13 mouse cellular contexts compared by ENCODE assay signal in genomic region chr12:77537139-77537848, GRCm38 (mm10).
DNase-seq lines count a peak whose midpoint lies in the region; ATAC-seq and TF ChIP-seq lines count a peak whose summit lies in the region.
"Had no signal": no experiment of that assay in that cellular context is flagged by ENCODE, and none has a peak within 500 bp of the region (broad histone marks: within the 10 kb centered on the region; RNA-seq: fewer than 3 reads in every experiment).

No protein-coding gene starts in this region.

- H3K4me1 ChIP-seq in forebrain, embryonic 16.5 days (replicated peaks; ENCODE audit: control insufficient read depth, insufficient read depth, low read length), result no peaks in the 10 kb centered on the region
- no peaks in the 10 kb centered on the region for H3K4me1 ChIP-seq in forebrain, embryonic 11.5 days (replicated peaks; ENCODE audit: control insufficient read depth, insufficient read depth, low read length)
- no peaks in the 10 kb centered on the region for H3K4me1 ChIP-seq in intestine, postnatal 0 days (replicated peaks; ENCODE audit: control insufficient read depth, insufficient read depth, low read length)
- H3K4me1 ChIP-seq: midbrain, embryonic 12.5 days; neural tube, embryonic 12.5 days had no signal

- no peaks in the 10 kb centered on the region for H3K36me3 ChIP-seq in forebrain, embryonic 16.5 days (ENCODE audit: control insufficient read depth, insufficient read depth)
- no peaks in the 10 kb centered on the region for H3K36me3 ChIP-seq in forebrain, embryonic 11.5 days (ENCODE audit: control insufficient read depth, insufficient read depth, low read length)
- no peaks in the 10 kb centered on the region for H3K36me3 ChIP-seq in intestine, postnatal 0 days (ENCODE audit: control insufficient read depth, insufficient read depth)
- H3K36me3 ChIP-seq: midbrain, embryonic 12.5 days; neural tube, embryonic 12.5 days had no signal

- WGBS in forebrain, embryonic 16.5 days, result 64% methylated on average over 8 of the region's 8 CpGs
- 79% methylated on average over 8 of the region's 8 CpGs for WGBS in forebrain, embryonic 11.5 days
- 80% methylated on average over 8 of the region's 8 CpGs for WGBS in intestine, postnatal 0 days

- no peak overlapping the region for H3K4me2 ChIP-seq in forebrain, embryonic 16.5 days (ENCODE audit: low read length)
- H3K4me2 ChIP-seq in forebrain, embryonic 11.5 days (ENCODE audit: low read depth, low read length, severe bottlenecking), result no peak overlapping the region
- no peak overlapping the region for H3K4me2 ChIP-seq in intestine, postnatal 0 days (replicated peaks; ENCODE audit: low read depth)
- H3K4me2 ChIP-seq: lung, embryonic 14.5 days; midbrain, embryonic 12.5 days; neural tube, embryonic 12.5 days had no signal

- H3K27ac ChIP-seq in forebrain, embryonic 16.5 days (ENCODE audit: low read length), result no peak overlapping the region
- H3K27ac ChIP-seq in forebrain, embryonic 11.5 days (ENCODE audit: low read depth, low read length), result no peak overlapping the region
- H3K27ac ChIP-seq in intestine, postnatal 0 days (ENCODE audit: low read depth, low read length), result no peak overlapping the region
- H3K27ac ChIP-seq: midbrain, embryonic 12.5 days; neural tube, embryonic 12.5 days had no signal

- no peak for TF ChIP-seq CTCF in intestine, postnatal 0 days (IDR thresholded peaks at IDR 0.05; ENCODE audit: low read depth)

- H3K9me3 ChIP-seq in forebrain, embryonic 16.5 days (ENCODE audit: control insufficient read depth, low read length), result no peaks in the 10 kb centered on the region
- no peaks in the 10 kb centered on the region for H3K9me3 ChIP-seq in forebrain, embryonic 11.5 days (ENCODE audit: control insufficient read depth, low read length)
- no peaks in the 10 kb centered on the region for H3K9me3 ChIP-seq in intestine, postnatal 0 days (ENCODE audit: control insufficient read depth)
- H3K9me3 ChIP-seq: midbrain, embryonic 12.5 days; neural tube, embryonic 12.5 days had no signal

- H3K27me3 ChIP-seq in forebrain, embryonic 16.5 days (replicated peaks; ENCODE audit: control insufficient read depth, insufficient read depth, low read length), result no peaks in the 10 kb centered on the region
- H3K27me3 ChIP-seq in forebrain, embryonic 11.5 days (ENCODE audit: control insufficient read depth, insufficient read depth, low read length), result no peaks in the 10 kb centered on the region
- no peaks in the 10 kb centered on the region for H3K27me3 ChIP-seq in intestine, postnatal 0 days (replicated peaks; ENCODE audit: control insufficient read depth, insufficient read depth, low read length)
- H3K27me3 ChIP-seq: neural tube, embryonic 12.5 days had no signal

- peak; percentile 70 for ATAC-seq in forebrain, embryonic 16.5 days
- ATAC-seq in forebrain, embryonic 11.5 days (replicated peaks; ENCODE audit: low FRiP score), result no peak
- peak; percentile 84 for ATAC-seq in common myeloid progenitor, adult 5-6 weeks (replicated peaks; ENCODE audit: low read depth, poor library complexity, severe bottlenecking)
- ATAC-seq in intestine, postnatal 0 days, result no peak

- no peak overlapping the region for H3K4me3 ChIP-seq in forebrain, embryonic 16.5 days (replicated peaks; ENCODE audit: low read length)
- no peak overlapping the region for H3K4me3 ChIP-seq in forebrain, embryonic 11.5 days (ENCODE audit: low read depth, low read length)
- H3K4me3 ChIP-seq in intestine, postnatal 0 days (ENCODE audit: low read depth, low read length), result no peak overlapping the region
- H3K4me3 ChIP-seq: midbrain, embryonic 12.5 days; neural tube, embryonic 12.5 days had no signal

- no peak for DNase-seq in forebrain, embryonic 11.5 days (ENCODE audit: low spot score)
- peak; percentile 21 to 64 for DNase-seq in spleen, postnatal 4 days (ENCODE audit: low spot score in 2 of 2)
- DNase-seq in spleen, adult 12 weeks (ENCODE audit: low spot score), result no peak
- peak; percentile 26 for DNase-seq in thymus, postnatal 25 days
- no peak for DNase-seq in ovary, adult 18-20 months (ENCODE audit: low spot score)
- DNase-seq: layer of hippocampus, adult 9-11 months; left cerebral cortex, postnatal 4 days; lung, embryonic 14.5 days had no signal

- no peak overlapping the region for H3K9ac ChIP-seq in forebrain, embryonic 16.5 days (replicated peaks; ENCODE audit: low read depth, low read length)
- H3K9ac ChIP-seq in forebrain, embryonic 11.5 days (ENCODE audit: low read length), result no peak overlapping the region
- H3K9ac ChIP-seq in intestine, postnatal 0 days (ENCODE audit: low read depth, low read length), result no peak overlapping the region
- H3K9ac ChIP-seq: lung, embryonic 14.5 days; midbrain, embryonic 12.5 days; neural tube, embryonic 12.5 days had no signal

Comparison
In these comparisons a context has a peak if more than half of its experiments do, and no peak if none do; other contexts are left out.
1. ATAC-seq: peak in forebrain, embryonic 16.5 days (single experiment) and common myeloid progenitor, adult 5-6 weeks (single experiment); none in forebrain, embryonic 11.5 days (single experiment) and intestine, postnatal 0 days (single experiment).
2. DNase-seq: peak in spleen, postnatal 4 days (2 of 2) and thymus, postnatal 25 days (single experiment); none in forebrain, embryonic 11.5 days (single experiment), spleen, adult 12 weeks (single experiment) and ovary, adult 18-20 months (single experiment).